Mouse (Mus musculus) neural tube, embryonic 15.5 days (tissue): Measurements from ENCODE around the gene Fam57a. TPM values are rescaled to one million over a fixed set of nuclear protein-coding genes. Genes with fewer than 3 reads are reported as not detected.
"Not testable (repeated sequence)": the region's sequence is repeated elsewhere in the genome, so short reads cannot be mapped to it uniquely, and the experiment has no call there.

Experiments
- ATAC-seq: fragments of 200-750 bp; cut with Nextera tagmentation; 2 replicates; pipeline ENCODE4 v1.8.0; 2017; ENCODE audit warnings: mild to moderate bottlenecking, moderate TSS enrichment, moderate library complexity; ENCODE audit not compliant: low FRiP score
- H3K27ac ChIP-seq: fragments of 300-500 bp; sonication (generic); replicated peaks from 2 replicates; pipeline ENCODE4 v1.5.1; 2015; ENCODE audit warnings: mild to moderate bottlenecking, inconsistent platforms
- H3K27me3 ChIP-seq: fragments of 300-500 bp; sonication (generic); replicated peaks from 2 replicates; pipeline ENCODE4 v1.6.1; 2015; ENCODE audit warnings: inconsistent platforms
- H3K36me3 ChIP-seq: fragments of 300-500 bp; sonication (generic); 2 replicates; pipeline ENCODE4 v1.6.1; 2015; ENCODE audit warnings: inconsistent platforms
- H3K4me1 ChIP-seq: fragments of 300-500 bp; sonication (generic); 2 replicates; pipeline ENCODE4 v1.6.1; 2015; ENCODE audit warnings: inconsistent platforms
- H3K4me2 ChIP-seq: fragments of 300-500 bp; sonication (generic); 2 replicates; pipeline ENCODE4 v1.6.1; 2015; ENCODE audit warnings: inconsistent platforms, mild to moderate bottlenecking, moderate library complexity
- H3K4me3 ChIP-seq: fragments of 300-500 bp; sonication (generic); replicated peaks from 2 replicates; pipeline ENCODE4 v1.5.1; 2015; ENCODE audit warnings: mild to moderate bottlenecking, inconsistent platforms
- H3K9ac ChIP-seq: fragments of 300-500 bp; sonication (generic); replicated peaks from 2 replicates; pipeline ENCODE4 v1.6.1; 2015; ENCODE audit warnings: mild to moderate bottlenecking, inconsistent platforms
- H3K9me3 ChIP-seq: fragments of 300-500 bp; sonication (generic); replicated peaks from 2 replicates; pipeline ENCODE4 v1.6.1; 2016; ENCODE audit warnings: inconsistent platforms
- WGBS: fragments of 180-500 bp; shearing (Covaris S2); methylation state at CpG from one replicate; pipeline ENCODE4 v1.1.7; 2015; ENCODE audit warnings: mixed read lengths; 5-methylcytosine and 5-hydroxymethylcytosine counted together
- polyA plus RNA-seq: library from polyadenylated mRNA; unstranded; fragments of >200 nt; fragmentation: Nextera tagmentation; extraction: Ambion mirVana; gene quantifications from 2 replicates; pipeline ENCODE4 v1.2.1, GENCODE M21; 2015

The Fam57a gene
- polyA plus RNA-seq, 1 experiment from 2014 or later = 24.4 TPM

DNA sequence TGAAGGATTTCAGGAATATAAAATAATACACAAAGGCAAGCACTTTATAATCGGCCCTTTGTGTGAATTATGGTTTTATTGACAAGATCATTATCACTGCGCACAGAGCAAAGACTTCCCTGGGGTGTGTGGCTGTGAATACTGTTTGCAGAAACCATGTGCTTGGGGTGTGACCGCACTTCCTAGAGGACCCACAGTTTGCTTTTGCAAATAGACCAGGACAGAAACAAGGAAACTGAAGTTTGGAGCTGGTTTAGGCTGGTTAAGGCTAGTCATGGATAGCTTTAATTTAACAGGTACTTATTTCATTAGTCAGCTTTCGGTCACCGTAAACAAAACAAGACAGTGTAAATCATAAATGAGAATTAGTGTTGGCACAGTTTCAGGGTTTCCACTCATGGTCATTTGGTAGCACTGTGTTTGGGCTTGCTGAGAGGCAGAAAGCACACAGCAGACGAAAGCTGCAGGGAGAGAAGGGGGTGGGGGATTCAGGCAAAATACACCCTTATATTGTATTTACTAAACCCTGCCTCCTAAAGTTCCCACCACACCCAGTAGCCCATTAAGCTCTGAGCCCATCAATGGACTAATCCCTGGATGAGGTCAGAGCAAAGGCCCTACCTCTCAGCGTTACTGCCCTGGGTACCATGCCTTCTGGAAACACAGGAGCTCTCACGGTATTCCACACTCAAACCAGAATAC, 17.0 kb downstream of the Fam57a start:
- no peaks in the 10 kb centered on the region for H3K27me3 ChIP-seq
- no peak for ATAC-seq
- H3K9me3 ChIP-seq = no peaks in the 10 kb centered on the region
- 52% methylated on average over 8 of the region's 8 CpGs for WGBS
- peaks cover 4% of the 10 kb centered on the region for H3K4me1 ChIP-seq
- no peak overlapping the region for H3K27ac ChIP-seq
- H3K36me3 ChIP-seq = no peaks in the 10 kb centered on the region
- H3K4me2 ChIP-seq = no peak overlapping the region
- no peak overlapping the region for H3K9ac ChIP-seq
- no peak overlapping the region for H3K4me3 ChIP-seq

DNA sequence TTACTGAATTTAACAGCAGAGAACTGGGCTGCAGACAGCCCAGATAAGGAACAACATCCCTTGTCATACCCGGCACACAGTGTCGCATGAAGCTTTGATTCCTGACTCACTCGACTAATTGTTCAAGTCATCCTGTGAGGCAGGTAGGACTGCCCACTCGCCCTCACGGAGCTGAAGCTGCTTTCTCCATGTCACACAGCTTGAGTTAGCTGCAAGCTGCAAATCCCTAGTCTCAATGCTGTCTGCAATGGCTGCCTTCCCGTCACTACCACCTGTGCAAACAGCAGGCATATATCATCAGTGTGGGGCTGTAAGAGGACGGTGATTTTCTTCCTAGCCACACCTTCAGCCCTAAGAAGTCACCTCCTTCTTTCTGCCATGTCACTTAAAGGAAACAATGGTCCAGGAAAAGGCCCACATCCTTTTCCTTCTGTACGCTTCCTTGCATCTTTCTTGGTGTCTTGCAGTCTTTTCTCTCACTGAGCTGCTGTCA, 17.6 kb downstream of the Fam57a start:
- Histone ChIP-seq H3K27ac (no peak overlapping the region), H3K36me3 (no peaks in the 10 kb centered on the region), H3K4me1 (peaks cover 7% of the 10 kb centered on the region), H3K9me3 (no peaks in the 10 kb centered on the region), H3K4me3 (no peak overlapping the region), H3K9ac (no peak overlapping the region), H3K4me2 (no peak overlapping the region), H3K27me3 (no peaks in the 10 kb centered on the region)
- ATAC-seq = no peak
- 55% methylated on average over 8 of the region's 8 CpGs for WGBS

DNA sequence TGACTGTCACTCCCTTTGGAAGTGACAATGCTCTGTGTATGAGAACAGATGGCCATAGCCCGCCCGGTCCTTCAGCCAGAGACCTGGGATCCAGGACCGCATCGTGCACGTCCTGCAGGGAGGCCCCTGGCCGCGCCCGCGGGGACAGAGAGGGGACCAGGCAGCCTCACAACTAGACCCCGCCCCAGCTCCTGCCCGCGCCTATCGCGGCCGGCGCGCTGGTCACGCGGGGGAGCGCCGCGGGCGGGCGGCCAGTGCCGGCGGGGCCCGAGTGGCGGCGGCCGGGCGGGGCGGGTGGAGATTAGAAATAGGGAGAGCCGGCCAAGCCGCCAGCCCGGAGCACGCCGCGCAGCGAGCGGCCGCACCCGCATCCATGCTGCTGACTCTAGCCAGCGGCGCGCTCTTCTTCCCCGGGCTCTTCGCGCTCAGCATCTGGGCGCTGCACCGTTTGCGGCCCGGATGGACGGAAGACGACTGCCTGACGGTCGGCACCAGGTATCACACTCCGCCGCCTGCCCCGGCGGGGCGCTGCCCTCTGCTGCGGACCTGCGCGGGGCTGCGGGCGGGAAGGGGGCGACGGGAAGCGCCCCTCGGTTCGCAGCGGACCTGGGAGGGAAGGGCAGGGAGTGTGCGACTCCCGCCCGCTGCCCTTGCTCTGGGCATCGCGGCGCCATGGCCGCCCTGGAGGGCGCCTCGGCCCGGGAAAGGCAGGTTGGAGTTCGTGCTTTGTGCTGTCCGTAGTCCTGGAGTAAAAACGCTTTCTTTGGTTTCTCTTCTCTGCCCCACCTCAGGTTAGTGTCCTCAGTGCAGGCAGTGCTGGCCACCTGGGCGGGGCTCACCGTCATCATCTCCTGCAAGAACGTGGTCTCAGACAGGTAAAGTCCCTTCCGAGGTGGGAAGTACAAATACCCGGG, 22.5 kb downstream of the Fam57a start:
- no peaks in the 10 kb centered on the region for H3K9me3 ChIP-seq

DNA sequence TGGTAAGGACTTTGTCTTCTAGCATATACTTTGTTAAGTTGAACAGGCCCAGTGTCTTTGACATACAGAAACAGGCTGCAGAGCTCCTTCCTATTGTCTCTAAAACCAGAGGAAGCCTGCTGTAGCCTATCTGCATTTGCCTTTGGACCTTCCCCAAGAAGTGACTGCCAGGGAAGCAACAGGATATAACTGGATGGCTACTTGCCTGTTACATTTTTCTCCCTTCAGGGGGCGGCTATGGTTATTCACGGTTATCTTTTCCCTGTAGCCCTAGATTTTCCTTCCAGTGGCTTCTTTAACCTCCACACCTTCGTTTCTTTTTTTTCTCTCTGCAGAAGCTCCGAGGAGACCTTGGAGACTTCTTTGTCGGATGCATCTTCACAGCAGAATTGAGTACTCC, 27.3 kb downstream of the Fam57a start:
- Histone ChIP-seq H3K36me3 (peaks cover 59% of the 10 kb centered on the region), H3K9me3 (no peaks in the 10 kb centered on the region), H3K4me1 (peaks cover 12% of the 10 kb centered on the region), H3K4me3 (no peak overlapping the region), H3K27ac (no peak overlapping the region), H3K4me2 (no peak overlapping the region), H3K9ac (no peak overlapping the region), H3K27me3 (no peaks in the 10 kb centered on the region)
- ATAC-seq = no peak
- 86% methylated on average over 5 of the region's 5 CpGs for WGBS

More for the DNA sequence above, 22.5 kb downstream of the Fam57a start:
- peaks cover 19% of the 10 kb centered on the region for H3K4me1 ChIP-seq
- peaks cover 29% of the 10 kb centered on the region for H3K36me3 ChIP-seq
- peak overlapping the region; percentile 87 for H3K27ac ChIP-seq
- peak overlapping the region; percentile 88 for H3K4me2 ChIP-seq
- WGBS = 0% methylated on average over 63 of the region's 90 CpGs
- peak; percentile 98 for ATAC-seq
- H3K27me3 ChIP-seq = no peaks in the 10 kb centered on the region
- peak overlapping the region; percentile 92 for H3K4me3 ChIP-seq
- peak overlapping the region; percentile 88 for H3K9ac ChIP-seq

DNA sequence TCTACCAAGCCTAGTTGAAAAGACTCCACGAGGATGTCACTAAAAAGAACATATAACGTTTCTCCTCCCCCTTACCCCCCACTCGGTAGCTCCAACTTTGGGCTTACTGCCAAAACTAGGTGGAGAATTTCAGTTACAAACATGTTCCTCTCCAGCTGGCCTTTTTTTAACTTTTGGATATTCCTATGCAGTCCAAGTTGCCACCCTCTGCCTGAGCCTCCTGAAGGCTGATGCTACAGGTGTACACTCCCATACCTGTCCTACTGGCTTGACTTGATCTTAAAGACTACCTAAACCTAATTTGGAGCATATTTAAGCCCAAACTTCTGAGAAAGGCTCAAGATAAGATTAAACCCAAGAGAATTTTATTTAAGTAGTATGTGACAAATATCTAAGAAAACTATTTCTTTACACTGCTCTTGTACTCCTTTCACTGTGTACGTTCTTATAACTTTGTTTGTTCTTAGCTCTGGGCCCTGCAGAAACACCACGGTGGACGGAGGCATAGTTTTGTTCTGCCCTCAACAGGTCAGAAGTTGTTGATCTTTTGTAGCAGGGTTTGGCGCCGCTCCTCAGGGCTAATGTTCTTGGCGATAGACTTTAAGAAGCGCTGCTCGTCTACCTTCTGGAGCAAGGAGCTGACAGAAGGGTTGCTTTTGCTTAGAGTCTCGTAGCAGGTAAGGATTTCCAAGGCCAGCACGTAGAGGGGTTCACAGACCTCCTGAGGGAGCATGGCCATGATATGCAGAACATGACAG, 30.9 kb downstream of the Fam57a start:
- whole genome bisulfite sequencing = 91% methylated on average over 13 of the region's 13 CpGs
- H3K27me3 ChIP-seq = no peaks in the 10 kb centered on the region
- H3K9ac ChIP-seq = no peak overlapping the region
- ATAC-seq = no peak
- no peaks in the 10 kb centered on the region for H3K9me3 ChIP-seq
- H3K4me2 ChIP-seq = no peak overlapping the region
- H3K4me3 ChIP-seq = no peak overlapping the region
- no peaks in the 10 kb centered on the region for H3K4me1 ChIP-seq
- peaks cover 66% of the 10 kb centered on the region for H3K36me3 ChIP-seq
- no peak overlapping the region for H3K27ac ChIP-seq

DNA sequence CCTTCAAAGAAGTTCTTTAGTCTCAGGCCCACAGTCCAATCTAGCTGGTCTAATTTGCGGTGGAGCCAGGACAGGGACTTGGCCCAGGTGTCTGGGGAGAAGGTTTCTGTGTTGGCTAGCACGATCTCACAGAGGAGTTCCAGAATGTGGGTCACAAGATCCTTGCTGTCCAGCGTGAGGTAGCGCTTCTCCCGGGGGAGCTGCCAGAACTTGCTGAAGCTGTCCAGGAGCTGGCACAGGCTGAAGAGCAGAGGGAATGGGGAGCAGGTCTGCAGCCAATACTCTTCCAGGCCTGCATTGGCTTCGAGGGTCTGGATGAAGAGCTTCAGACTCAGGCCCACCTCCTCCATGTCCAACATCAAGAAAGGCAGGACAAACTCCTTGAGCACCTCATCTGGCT, 32.1 kb downstream of the Fam57a start:
- not testable (repeated sequence) for H3K4me1 ChIP-seq, ATAC-seq, H3K4me2 ChIP-seq, H3K9me3 ChIP-seq, H3K4me3 ChIP-seq, H3K27me3 ChIP-seq, H3K27ac ChIP-seq, H3K9ac ChIP-seq
- peaks cover 54% of the 10 kb centered on the region for H3K36me3 ChIP-seq
- 92% methylated on average over 5 of the region's 6 CpGs for WGBS

DNA sequence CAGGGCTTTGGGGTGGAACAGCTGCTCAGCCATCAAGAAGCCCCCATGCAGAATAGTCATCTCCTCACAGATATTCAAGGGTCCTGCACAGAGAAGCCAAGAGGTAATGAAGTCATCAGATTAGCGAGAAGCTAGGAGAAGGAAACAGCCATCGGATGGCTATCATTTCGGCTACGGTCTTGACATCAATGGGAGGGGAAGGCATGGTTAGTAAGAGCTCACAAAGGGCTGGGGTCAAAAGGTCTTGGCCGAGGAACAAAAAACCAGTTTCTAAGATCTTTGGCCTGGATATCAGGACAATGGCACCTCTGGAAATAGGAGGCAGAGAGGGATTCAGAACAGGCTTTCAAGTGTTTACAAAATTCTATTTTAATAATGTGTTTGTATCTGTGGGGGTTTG, 34.4 kb downstream of the Fam57a start:
- peaks cover 32% of the 10 kb centered on the region for H3K36me3 ChIP-seq
- no peak overlapping the region for H3K27ac ChIP-seq
- no peaks in the 10 kb centered on the region for H3K9me3 ChIP-seq
- H3K4me2 ChIP-seq = no peak overlapping the region
- peaks cover 14% of the 10 kb centered on the region for H3K4me1 ChIP-seq
- no peak overlapping the region for H3K9ac ChIP-seq
- H3K4me3 ChIP-seq = no peak overlapping the region
- ATAC-seq = no peak
- no peaks in the 10 kb centered on the region for H3K27me3 ChIP-seq
- 35% methylated on average over 5 of the region's 5 CpGs for WGBS

DNA sequence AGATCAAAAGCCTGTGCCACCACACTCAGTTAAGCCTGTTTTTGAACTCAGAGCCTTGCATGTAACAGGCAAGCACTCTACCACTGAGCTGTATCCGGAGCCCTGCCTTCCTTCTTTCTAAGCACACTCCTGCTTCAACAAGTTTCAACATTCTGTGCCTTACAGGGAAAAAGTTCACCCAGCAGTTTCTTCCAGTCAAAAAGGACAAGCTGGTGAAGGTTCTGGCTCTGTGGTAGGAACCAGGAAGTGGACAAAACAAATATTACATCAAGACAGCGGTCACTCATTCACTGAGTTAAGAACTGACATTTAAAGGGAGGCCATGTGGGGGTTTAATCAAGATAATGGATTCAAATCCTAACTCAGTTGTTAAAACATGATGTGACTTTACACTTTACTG, 35.5 kb downstream of the Fam57a start:
- Histone ChIP-seq H3K4me2 (no peak overlapping the region), H3K9ac (no peak overlapping the region), H3K27me3 (no peaks in the 10 kb centered on the region), H3K4me1 (peaks cover 14% of the 10 kb centered on the region), H3K4me3 (no peak overlapping the region), H3K9me3 (no peaks in the 10 kb centered on the region), H3K27ac (no peak overlapping the region), H3K36me3 (peaks cover 29% of the 10 kb centered on the region)
- ATAC-seq = no peak
- WGBS = 99% methylated on average over 2 of the region's 2 CpGs

DNA sequence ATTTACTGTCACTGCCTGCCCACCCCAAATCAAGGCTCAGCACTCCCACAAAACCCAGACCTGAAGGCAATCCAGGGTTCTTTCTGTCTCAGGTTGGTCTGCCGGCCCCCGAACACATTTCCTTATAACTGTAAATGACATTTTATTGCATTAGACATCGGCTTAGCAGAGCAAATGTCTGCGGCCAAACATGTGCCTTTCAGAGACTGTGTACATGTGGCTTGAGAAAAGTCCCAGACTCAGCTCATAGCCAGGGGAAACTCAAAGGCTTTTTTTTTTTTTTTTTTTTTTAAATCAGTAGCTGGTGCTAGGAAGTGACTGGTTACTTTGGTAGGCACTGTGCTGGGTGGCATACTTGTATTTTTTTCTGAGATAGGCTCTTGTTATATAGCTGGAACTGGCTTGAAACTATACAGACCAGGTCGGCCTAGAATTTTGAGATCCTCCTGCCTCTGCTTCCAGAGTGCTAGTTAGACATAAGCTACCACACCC, 36.6 kb downstream of the Fam57a start:
- 93% methylated on average over 5 of the region's 5 CpGs for WGBS
- peaks cover 33% of the 10 kb centered on the region for H3K36me3 ChIP-seq

DNA sequence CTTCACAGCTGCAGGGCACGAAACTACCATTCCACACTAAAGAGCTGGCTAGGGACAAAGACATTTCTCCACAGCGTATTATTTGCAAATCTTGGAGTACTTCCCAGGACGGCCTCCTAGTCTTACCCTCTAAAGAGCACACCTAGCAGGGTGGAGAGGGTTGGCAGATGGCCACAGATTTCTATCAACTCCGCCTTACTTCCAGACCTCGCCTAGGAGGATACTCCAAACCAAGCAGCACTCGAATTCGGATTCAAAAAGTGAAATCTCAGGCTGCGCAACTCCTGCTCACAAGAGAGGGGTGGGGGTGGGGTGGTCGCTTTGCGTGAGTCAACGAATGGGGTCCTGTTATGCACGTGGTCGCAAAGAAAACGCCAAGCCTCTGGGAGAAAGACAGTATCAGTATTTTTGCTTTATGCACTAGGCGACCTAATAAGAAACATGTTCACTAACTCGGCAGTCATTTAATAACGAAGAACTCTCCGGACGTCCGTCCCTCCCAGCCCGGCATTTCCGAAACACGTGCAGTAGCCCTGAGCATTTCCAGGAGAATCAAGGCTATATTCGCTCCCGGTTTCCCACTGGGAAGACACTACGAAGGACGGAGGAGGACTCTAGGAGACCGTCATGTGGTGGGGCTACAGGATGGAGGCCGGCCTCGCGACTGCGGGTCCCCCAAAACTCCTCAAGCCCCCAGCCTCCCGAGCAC, 37.4 kb downstream of the Fam57a start:
- peaks cover 38% of the 10 kb centered on the region for H3K36me3 ChIP-seq
- H3K27ac ChIP-seq = peak overlapping the region; percentile 91
- H3K9ac ChIP-seq = peak overlapping the region; percentile 94

More for the DNA sequence above, 36.6 kb downstream of the Fam57a start:
- Histone ChIP-seq H3K27me3 (no peaks in the 10 kb centered on the region), H3K27ac (0 out of 2 replicates have a peak overlapping the region, but pooled peaks have one; percentile 91), H3K9ac (no peak overlapping the region), H3K4me1 (peaks cover 14% of the 10 kb centered on the region), H3K4me3 (peak overlapping the region; percentile 68), H3K9me3 (no peaks in the 10 kb centered on the region), H3K4me2 (peak overlapping the region; percentile 78)
- no peak for ATAC-seq

DNA sequence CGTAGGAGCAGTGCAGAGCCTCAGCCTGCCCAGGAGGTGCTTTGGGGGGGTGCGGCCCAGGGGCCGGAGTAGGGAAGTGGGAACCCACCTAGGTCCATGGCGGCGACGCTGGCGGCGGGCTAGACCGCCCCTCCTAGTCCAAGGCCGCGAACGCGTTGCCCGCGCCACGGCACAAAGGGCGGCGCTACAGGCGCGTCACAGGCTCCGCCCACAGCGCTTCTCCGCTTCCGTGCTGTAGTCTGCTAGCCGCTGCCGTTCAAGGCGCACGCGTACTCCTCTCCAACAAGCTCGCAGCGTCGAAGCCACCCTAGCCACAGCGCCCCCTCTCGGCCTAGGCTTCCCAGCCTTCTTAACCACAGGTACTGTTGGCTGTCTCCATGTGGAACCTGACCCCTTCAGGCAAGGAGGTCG, 37.9 kb downstream of the Fam57a start, which contains the start of the genes Dbil5 and Gemin4:
Gene Dbil5 (plus strand): TSS at position 219 of the 411 bp plus-strand sequence.
Gene Gemin4 (minus strand): TSS at position 275 of the 411 bp plus-strand sequence.
- H3K36me3 ChIP-seq = peaks cover 37% of the 10 kb centered on the region
- H3K4me3 ChIP-seq = peak within 1 kb of the TSS; percentile 68
- H3K27ac ChIP-seq = peak within 1 kb of the TSS; percentile 91
- WGBS = under 1% methylated on average over 27 of the region's 35 CpGs
- peaks cover 14% of the 10 kb centered on the region for H3K4me1 ChIP-seq
- peak; percentile 98 for ATAC-seq
- no peaks in the 10 kb centered on the region for H3K9me3 ChIP-seq
- peak within 1 kb of the TSS; percentile 78 for H3K4me2 ChIP-seq
- peak within 1 kb of the TSS; percentile 94 for H3K9ac ChIP-seq
- H3K27me3 ChIP-seq = no peaks in the 10 kb centered on the region

More for the DNA sequence above, 37.4 kb downstream of the Fam57a start:
- Histone ChIP-seq H3K27me3 (no peaks in the 10 kb centered on the region), H3K4me3 (peak overlapping the region; percentile 68), H3K9me3 (no peaks in the 10 kb centered on the region), H3K4me1 (peaks cover 14% of the 10 kb centered on the region), H3K4me2 (peak overlapping the region; percentile 78)
- 2% methylated on average over 33 of the region's 33 CpGs for WGBS
- ATAC-seq = peak; percentile 83
